Mouse (Mus musculus) intestine, postnatal 0 days (tissue): ENCODE data around the gene Poldip3. TPM values are rescaled to one million over a fixed set of nuclear protein-coding genes. Genes with fewer than 3 reads are reported as not detected.

Source experiments
- ATAC-seq: fragments of 200-750 bp; cut with Nextera tagmentation; 2 replicates; pipeline ENCODE4 v1.8.0; 2017; ENCODE audit warnings: mild to moderate bottlenecking, moderate TSS enrichment, moderate library complexity
- H3K27ac ChIP-seq: fragments of 300-500 bp; sonication (generic); 2 replicates; pipeline ENCODE4 v1.5.1; 2014; ENCODE audit warnings: mild to moderate bottlenecking, low read depth, low read length, moderate library complexity
- H3K27me3 ChIP-seq: fragments of 300-500 bp; sonication (generic); replicated peaks from 2 replicates; pipeline ENCODE4 v1.6.1; 2014; ENCODE audit warnings: low read length, mixed read lengths; ENCODE audit not compliant: control insufficient read depth, insufficient read depth
- H3K36me3 ChIP-seq: fragments of 300-500 bp; sonication (generic); 2 replicates; pipeline ENCODE4 v1.6.1; 2014; ENCODE audit warnings: mild to moderate bottlenecking, moderate library complexity; ENCODE audit not compliant: control insufficient read depth, insufficient read depth
- H3K4me1 ChIP-seq: fragments of 300-500 bp; sonication (generic); replicated peaks from 2 replicates; pipeline ENCODE4 v1.6.1; 2014; ENCODE audit warnings: antibody characterized with exemption, low read length, mixed read lengths; ENCODE audit not compliant: control insufficient read depth, insufficient read depth
- H3K4me2 ChIP-seq: fragments of 300-500 bp; sonication (generic); replicated peaks from 2 replicates; pipeline ENCODE4 v1.6.1; 2014; ENCODE audit warnings: low read depth, mild to moderate bottlenecking, moderate library complexity
- H3K4me3 ChIP-seq: fragments of 300-500 bp; sonication (generic); 2 replicates; pipeline ENCODE4 v1.5.1; 2014; ENCODE audit warnings: low read depth, low read length
- H3K9ac ChIP-seq: fragments of 300-500 bp; sonication (generic); 2 replicates; pipeline ENCODE4 v1.6.1; 2014; ENCODE audit warnings: mild to moderate bottlenecking, low read depth, low read length
- H3K9me3 ChIP-seq: fragments of 300-500 bp; sonication (generic); 2 replicates; pipeline ENCODE4 v1.6.1; 2016; ENCODE audit warnings: mixed run types; ENCODE audit not compliant: control insufficient read depth
- CTCF ChIP-seq: sonication (generic); IDR thresholded peaks from 2 replicates; pipeline ENCODE4 v1.5.1; 2016; ENCODE audit warnings: low read depth, mild to moderate bottlenecking, control low read depth, antibody characterized with exemption, moderate library complexity
- WGBS: fragments of 180-500 bp; shearing (Covaris S2); extraction: QIAGEN DNeasy Blood & Tissue Kit; methylation state at CpG from one replicate; pipeline ENCODE4 v1.1.7; 2014; 5-methylcytosine and 5-hydroxymethylcytosine counted together
- polyA plus RNA-seq: library from polyadenylated mRNA; unstranded; fragments of >200 nt; fragmentation: Nextera tagmentation; extraction: Ambion mirVana; gene quantifications from 2 replicates; pipeline ENCODE4 v1.2.1, GENCODE M21; 2015

Gene Poldip3
- polyA plus RNA-seq, 1 experiment from 2014 or later = 49.8 TPM

DNA sequence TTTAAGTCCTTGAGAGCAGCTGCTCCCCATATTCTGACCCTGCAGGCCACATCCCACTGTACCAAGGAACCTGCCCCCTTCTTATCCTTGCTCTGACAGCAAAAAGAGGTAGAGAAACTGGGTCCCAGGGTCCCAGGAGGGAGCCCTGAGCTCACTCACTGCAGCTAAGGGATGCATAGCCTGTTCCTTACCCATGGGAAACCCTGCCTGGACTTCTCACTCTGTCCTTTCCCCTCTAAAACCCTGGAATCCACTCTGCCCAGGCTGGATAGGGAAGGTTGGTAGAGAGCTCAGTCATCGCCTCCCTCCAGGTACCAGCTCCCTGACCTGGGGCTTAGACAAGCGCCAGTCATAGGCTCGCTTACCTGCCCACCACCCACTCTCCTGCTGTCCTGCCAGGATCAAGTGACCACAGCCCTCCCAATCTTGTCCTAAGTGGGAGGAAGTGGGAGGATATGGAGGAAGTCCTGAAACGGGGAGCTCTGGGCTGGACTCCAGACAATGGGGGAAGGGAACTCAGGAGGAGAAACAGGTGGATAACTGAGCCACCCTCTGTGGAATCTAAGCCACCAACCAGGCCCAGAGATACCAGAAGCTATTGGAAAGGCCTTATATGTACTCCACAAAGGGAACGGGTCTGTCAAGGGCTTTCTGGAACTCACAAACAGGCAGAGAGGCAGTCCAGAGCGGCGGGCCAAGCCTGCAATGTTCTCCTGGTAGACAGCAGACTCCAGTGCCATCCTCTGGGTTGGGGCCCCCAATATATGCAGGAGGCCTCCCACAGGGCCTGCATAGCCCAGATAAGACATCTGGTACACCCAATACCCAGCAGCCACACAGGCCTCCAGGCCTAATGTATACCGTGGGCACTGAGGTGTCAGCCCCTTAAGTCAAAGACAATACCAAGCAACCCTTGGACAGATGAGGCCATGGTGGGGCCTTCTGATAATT is 20.9 kb upstream of the Poldip3 start:
- peak overlapping the region; percentile 99 for H3K4me2 ChIP-seq
- H3K4me3 ChIP-seq = no peak overlapping the region
- no peak for ATAC-seq
- TF ChIP-seq CTCF = no peak
- H3K9me3 ChIP-seq = no peaks in the 10 kb centered on the region
- H3K36me3 ChIP-seq = peaks cover 5% of the 10 kb centered on the region; the same call in 1 of the 2 replicates
- no peaks in the 10 kb centered on the region for H3K27me3 ChIP-seq
- H3K9ac ChIP-seq = no peak overlapping the region; the same call in 1 of the 2 replicates
- H3K4me1 ChIP-seq = peaks cover 29% of the 10 kb centered on the region; the same call in 1 of the 2 replicates
- H3K27ac ChIP-seq = no peak overlapping the region; the same call in 1 of the 2 replicates
- WGBS = 62% methylated on average over 8 of the region's 8 CpGs

DNA sequence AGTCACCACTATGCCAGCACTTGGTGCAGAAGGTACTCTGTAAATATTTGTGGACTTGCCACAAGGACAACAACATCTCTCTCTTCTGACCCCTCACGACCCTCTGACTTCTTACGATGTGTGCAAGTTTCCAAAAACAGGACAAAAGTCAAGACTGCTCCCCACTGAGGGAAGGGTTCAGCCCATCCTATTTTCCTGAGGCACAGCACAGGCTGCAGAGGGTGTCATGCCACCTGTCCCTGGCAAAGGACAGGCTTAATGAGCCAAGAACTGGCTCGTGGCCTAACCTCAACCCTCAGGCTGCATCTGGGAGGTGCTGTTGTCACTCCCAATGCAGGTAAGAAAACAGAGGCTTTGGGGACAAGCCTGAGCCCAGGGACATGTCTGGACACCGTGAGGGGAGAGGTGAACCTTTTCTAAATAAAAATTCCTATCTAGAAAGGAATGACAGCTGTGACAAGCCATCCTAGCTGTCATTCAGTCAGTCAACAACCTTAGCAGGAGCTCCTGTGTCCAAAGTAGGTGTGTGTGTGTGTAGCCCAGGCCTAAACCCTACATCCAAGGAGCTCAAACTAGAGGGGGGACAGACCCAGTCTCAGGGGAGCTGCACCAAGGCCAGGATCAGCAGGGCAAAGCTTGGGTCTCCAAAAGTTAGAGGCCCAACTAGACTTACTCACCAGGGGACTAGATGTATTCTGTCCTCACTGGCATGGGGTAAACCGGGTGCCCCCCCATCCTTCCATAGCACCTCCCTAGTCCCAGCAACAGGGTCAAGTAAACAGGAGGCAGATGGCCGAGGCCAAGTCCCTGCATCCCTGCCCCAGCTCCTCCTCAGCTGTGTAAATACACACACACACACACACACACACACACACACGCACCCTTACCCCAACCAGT is 19.9 kb upstream of the Poldip3 start:
- peak overlapping the region; percentile 99 for H3K4me2 ChIP-seq
- H3K36me3 ChIP-seq = peaks cover 5% of the 10 kb centered on the region; the same call in 1 of the 2 replicates
- H3K4me3 ChIP-seq = no peak overlapping the region
- H3K9me3 ChIP-seq = no peaks in the 10 kb centered on the region
- H3K9ac ChIP-seq = no peak overlapping the region
- WGBS = 62% methylated on average over 7 of the region's 7 CpGs
- H3K27ac ChIP-seq = no peak overlapping the region
- no peaks in the 10 kb centered on the region for H3K27me3 ChIP-seq
- no peak for TF ChIP-seq CTCF
- H3K4me1 ChIP-seq = peaks cover 29% of the 10 kb centered on the region; the same call in 1 of the 2 replicates
- no peak for ATAC-seq

DNA sequence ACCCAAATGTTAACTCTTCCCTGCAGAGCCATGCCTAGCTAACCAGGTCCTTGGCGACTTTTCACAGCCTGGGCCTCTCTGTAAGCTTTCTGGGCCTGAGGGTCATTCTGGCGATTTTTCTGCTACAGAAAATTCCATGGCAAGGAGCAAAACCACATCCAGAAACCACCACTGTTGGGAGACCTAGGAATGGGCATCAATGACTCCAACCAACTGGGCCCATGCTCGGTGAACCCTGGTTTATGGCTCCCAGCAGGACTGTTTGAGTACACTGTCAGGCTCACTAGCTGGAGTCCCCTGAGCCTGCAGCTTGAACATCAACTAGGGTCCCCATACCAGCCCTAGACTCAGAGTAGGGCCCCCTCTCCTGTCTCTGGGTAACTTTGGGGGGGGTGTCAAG is 19.1 kb upstream of the Poldip3 start:
- H3K4me1 ChIP-seq = peaks cover 29% of the 10 kb centered on the region; the same call in 1 of the 2 replicates
- 70% methylated on average over 3 of the region's 3 CpGs for WGBS

DNA sequence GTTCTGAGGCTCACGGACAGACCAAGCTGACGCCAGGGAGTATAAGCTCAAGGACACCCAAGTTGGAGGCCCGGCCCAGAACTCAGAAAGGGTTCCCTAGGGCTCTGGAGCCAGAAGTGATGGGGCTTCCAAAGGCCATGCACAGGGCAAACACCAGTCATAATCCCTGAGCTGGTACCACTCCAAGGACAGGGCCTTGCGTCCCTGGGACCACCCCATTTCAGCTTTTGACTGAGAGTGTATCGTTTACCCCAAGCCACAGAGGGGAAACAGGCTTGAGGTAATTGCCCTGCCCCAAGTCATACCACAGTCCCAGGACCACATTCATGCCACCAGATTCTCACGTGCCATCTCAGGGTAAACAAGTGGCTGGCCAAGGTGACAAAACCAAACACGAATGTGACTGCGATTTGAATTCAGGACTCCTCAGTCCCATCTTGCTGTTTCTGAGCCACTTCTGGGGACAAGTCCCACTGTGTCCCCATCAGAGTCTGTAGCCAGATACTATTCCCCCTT is 18.4 kb upstream of the Poldip3 start:
- Histone ChIP-seq H3K9me3 (no peaks in the 10 kb centered on the region), H3K36me3 (peaks cover 5% of the 10 kb centered on the region; the same call in 1 of the 2 replicates), H3K4me1 (peaks cover 22% of the 10 kb centered on the region; the same call in 1 of the 2 replicates), H3K4me2 (no peak overlapping the region), H3K27me3 (no peaks in the 10 kb centered on the region), H3K27ac (no peak overlapping the region), H3K4me3 (no peak overlapping the region), H3K9ac (no peak overlapping the region)
- 72% methylated on average over 8 of the region's 8 CpGs for WGBS
- no peak for ATAC-seq
- no peak for TF ChIP-seq CTCF

More for the DNA sequence above, 19.1 kb upstream of the Poldip3 start:
- ATAC-seq = no peak
- H3K27ac ChIP-seq = no peak overlapping the region
- H3K4me3 ChIP-seq = no peak overlapping the region
- H3K9me3 ChIP-seq = no peaks in the 10 kb centered on the region
- no peaks in the 10 kb centered on the region for H3K27me3 ChIP-seq
- no peak overlapping the region for H3K4me2 ChIP-seq
- no peak for TF ChIP-seq CTCF
- H3K9ac ChIP-seq = no peak overlapping the region
- H3K36me3 ChIP-seq = peaks cover 5% of the 10 kb centered on the region; the same call in 1 of the 2 replicates

DNA sequence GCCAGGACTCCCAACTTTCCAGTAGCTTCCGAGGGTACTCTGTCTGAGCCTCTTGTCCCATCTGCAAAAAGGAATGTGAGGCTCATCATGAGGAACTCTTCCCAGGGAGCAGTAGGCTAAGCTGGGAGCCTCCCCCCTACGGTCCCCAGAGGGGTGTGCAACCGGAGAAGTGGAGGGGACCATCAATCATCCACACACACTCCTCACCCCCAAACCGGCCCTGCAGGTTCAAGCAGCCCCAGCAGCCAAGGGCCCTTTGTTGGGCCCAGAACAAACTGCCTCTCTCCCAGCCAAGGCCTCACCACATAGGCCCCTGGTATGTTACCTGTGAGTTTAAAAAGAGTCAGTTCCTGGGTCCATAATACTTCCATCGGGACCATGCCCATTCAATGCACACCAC is 17.9 kb upstream of the Poldip3 start:
- ATAC-seq = no peak
- Histone ChIP-seq H3K4me3 (no peak overlapping the region), H3K9me3 (no peaks in the 10 kb centered on the region), H3K4me2 (no peak overlapping the region), H3K4me1 (peaks cover 22% of the 10 kb centered on the region; the same call in 1 of the 2 replicates), H3K36me3 (peaks cover 6% of the 10 kb centered on the region), H3K27ac (no peak overlapping the region; the same call in 1 of the 2 replicates), H3K27me3 (no peaks in the 10 kb centered on the region), H3K9ac (no peak overlapping the region)
- TF ChIP-seq CTCF = no peak
- WGBS = 37% methylated on average over 5 of the region's 5 CpGs
